Mouse (Mus musculus): ENCODE data around the gene Rxfp4.

- no peak for TF ChIP-seq HCFC1 (IDR thresholded peaks at IDR 0.05; ENCODE audit: borderline replicate concordance, insufficient read depth, low read length)
- TF ChIP-seq ZC3H11A (IDR thresholded peaks at IDR 0.05; ENCODE audit: borderline replicate concordance, low read depth, low read length), result no peak
- TF ChIP-seq CHD2 (IDR thresholded peaks at IDR 0.05; ENCODE audit: low read depth, low read length), result no peak
- TF ChIP-seq MAFK (IDR thresholded peaks at IDR 0.05; ENCODE audit: insufficient read depth, low read depth, low read length), result no peak
- no peak for TF ChIP-seq ZNF384 (IDR thresholded peaks at IDR 0.05; ENCODE audit: low read depth, low read length)
Observed at GRCm38 (mm10) chr3:88647779-88648413, 5.0 kb downstream of the Rxfp4 start.

Measured in ES-E14 (cell line).